Mouse (Mus musculus) embryonic fibroblast, embryonic 13.5 days (primary cell): Measurements from ENCODE around the gene Erbb4. TPM values are rescaled to one million over a fixed set of nuclear protein-coding genes. Genes with fewer than 3 reads are reported as not detected.

ENCODE experiments used
- H3K27ac ChIP-seq: 2 replicates; pipeline ENCODE4 v1.5.1; 2012; ENCODE audit warnings: low read length, control low read depth, inconsistent platforms; ENCODE audit not compliant: insufficient read depth
- H3K4me1 ChIP-seq: 2 replicates; pipeline ENCODE4 v1.6.1; 2011; ENCODE audit warnings: low read length; ENCODE audit not compliant: control insufficient read depth, insufficient read depth
- H3K4me3 ChIP-seq: 2 replicates; pipeline ENCODE4 v1.5.1; 2011; ENCODE audit warnings: mild to moderate bottlenecking, control low read depth, low read length; ENCODE audit not compliant: insufficient read depth
- CTCF ChIP-seq: IDR thresholded peaks from 2 replicates; pipeline ENCODE4 v1.5.1; 2011; ENCODE audit warnings: mild to moderate bottlenecking, control low read depth, low read length, moderate library complexity, borderline replicate concordance; ENCODE audit not compliant: insufficient read depth
- POLR2A ChIP-seq: IDR thresholded peaks from 2 replicates; pipeline ENCODE4 v1.6.1; 2011; ENCODE audit warnings: low read depth, mild to moderate bottlenecking, control low read depth, low read length, moderate library complexity
- polyA plus RNA-seq: library from polyadenylated mRNA; stranded (reverse); fragments of >200 nt; gene quantifications from 2 replicates; pipeline ENCODE4 v1.2.4, GENCODE M21; 2011; ENCODE audit warnings: low read depth; ENCODE audit not compliant: missing spikeins, insufficient read length

Erbb4 gene
- 0.23 and 0.26 TPM in 2 replicates for polyA plus RNA-seq

DNA sequence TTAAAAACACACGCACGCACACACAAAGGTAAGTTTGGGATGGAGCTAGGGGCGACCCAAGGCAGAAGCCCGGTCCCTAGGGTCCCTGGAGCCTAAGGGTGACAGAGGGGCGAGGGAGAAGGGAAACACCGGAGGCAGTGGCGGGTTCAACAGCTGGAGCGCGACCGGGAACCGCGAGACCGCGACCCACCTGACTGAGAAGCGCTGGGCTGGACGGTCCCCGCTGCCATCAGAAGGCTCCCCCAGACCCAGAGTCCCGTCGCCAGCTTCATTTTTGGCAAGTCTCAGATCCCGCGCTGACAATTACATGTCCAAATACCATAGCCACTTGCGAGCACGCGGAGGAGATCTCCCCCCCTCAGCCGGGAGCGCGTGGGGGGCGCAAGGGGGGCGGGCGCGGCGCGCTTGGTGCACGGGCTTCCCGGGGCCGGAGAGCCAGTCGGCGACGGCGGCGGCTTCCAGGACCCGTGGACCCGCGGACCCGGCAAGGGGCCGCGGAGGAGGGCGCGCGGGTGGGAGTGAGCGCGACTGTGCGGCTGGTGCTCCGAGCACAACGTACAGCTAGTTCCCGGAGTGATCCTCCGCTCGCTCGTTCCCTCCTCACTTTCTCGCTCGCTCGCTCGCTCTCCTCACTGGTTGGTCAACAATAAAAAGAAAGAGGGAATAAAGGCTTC lies at the start of gene Erbb4:
TSS of gene Erbb4 (minus strand) at position 575 of the 674 bp plus-strand sequence.
- Histone ChIP-seq H3K27ac (no peak within 1 kb of the TSS), H3K4me3 (peak within 1 kb of the TSS; percentile 42), H3K4me1 (peaks cover 3% of the 10 kb centered on the region)
- TF ChIP-seq CTCF (no peak), POLR2A (no peak)

GRCm38 (mm10) chr1:69157346-69157745 lies 49.5 kb upstream of the Erbb4 start:
- TF ChIP-seq CTCF (no peak), POLR2A (no peak)

GRCm38 (mm10) chr1:69141341-69141740 lies 33.5 kb upstream of the Erbb4 start:
- H3K27ac ChIP-seq: no peak overlapping the region
- H3K4me1 ChIP-seq: no peaks in the 10 kb centered on the region
- TF ChIP-seq CTCF (no peak), POLR2A (no peak)
- H3K4me3 ChIP-seq: no peak overlapping the region

More at GRCm38 (mm10) chr1:69157346-69157745, 49.5 kb upstream of the Erbb4 start:
- Histone ChIP-seq H3K4me1 (no peaks in the 10 kb centered on the region), H3K4me3 (no peak overlapping the region), H3K27ac (no peak overlapping the region)

DNA sequence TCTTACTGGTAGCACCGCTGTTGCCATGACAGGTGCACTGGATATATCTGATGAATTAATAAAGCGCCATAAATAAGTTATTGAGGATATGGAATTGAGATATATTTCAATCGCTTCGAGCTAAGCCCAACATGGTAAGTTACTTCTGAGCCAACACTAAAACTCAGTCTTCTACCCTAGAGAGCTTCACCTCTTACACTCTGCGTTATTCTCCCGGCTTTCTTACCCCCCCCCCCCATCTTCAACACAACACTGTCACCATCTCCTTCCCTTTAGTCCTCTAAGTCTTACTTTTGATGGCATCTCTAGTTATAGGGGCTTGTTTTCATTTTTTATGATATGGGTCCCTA lies 31.6 kb upstream of the Erbb4 start:
- Histone ChIP-seq H3K4me1 (no peaks in the 10 kb centered on the region), H3K4me3 (no peak overlapping the region), H3K27ac (no peak overlapping the region)
- TF ChIP-seq CTCF: no peak

DNA sequence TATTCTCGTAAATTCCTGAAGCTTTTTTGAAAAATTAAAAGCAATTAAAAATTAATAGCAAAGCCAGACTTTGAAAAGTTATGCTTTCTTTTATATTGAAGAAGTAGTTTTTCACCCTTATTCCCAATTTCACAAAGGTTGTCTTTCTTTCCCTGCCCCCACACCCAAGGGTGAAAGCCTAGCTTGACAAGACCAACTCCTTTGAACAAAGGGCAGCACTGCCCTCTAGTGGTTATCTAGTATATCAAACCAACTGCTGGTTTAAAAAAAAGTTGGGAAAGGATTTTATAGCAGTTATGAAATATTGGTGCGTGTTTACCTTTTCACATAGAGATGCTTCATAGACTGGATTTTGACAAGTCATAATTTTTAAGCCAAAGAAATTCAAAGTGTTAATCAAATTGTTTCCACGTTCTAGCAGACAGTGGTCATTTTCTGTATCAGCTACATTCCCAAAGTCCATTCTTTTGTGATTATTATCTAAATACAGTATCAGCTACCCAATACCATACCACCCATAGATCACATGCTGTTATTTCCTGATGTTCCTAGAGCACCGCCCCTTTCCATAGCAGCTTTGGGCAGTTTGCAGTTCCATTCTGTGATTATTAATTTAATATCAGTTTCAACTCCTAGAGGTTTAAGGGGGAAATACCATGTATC lies 31.1 kb upstream of the Erbb4 start:
- peak; percentile 20; the same call in 1 of the 2 replicates for TF ChIP-seq CTCF
- no peak for TF ChIP-seq POLR2A
- no peak overlapping the region for H3K27ac ChIP-seq
- no peak overlapping the region for H3K4me3 ChIP-seq
- H3K4me1 ChIP-seq: no peaks in the 10 kb centered on the region

GRCm38 (mm10) chr1:69124147-69124848 lies 16.4 kb upstream of the Erbb4 start:
- no peak overlapping the region for H3K27ac ChIP-seq
- no peak overlapping the region for H3K4me3 ChIP-seq
- TF ChIP-seq POLR2A (no peak), CTCF (no peak)
- no peaks in the 10 kb centered on the region for H3K4me1 ChIP-seq

- Histone ChIP-seq H3K27ac (no peak overlapping the region), H3K4me3 (no peak overlapping the region), H3K4me1 (no peaks in the 10 kb centered on the region)
- no peak for TF ChIP-seq CTCF
- no peak for TF ChIP-seq POLR2A
Measured at GRCm38 (mm10) chr1:69118249-69118938, 10.5 kb upstream of the Erbb4 start.

GRCm38 (mm10) chr1:69108159-69108925 lies 483 bp upstream of the Erbb4 start:
- Histone ChIP-seq H3K4me1 (peaks cover 3% of the 10 kb centered on the region), H3K4me3 (peak overlapping the region; percentile 42), H3K27ac (no peak overlapping the region)
- TF ChIP-seq POLR2A: no peak
- TF ChIP-seq CTCF: no peak

- no peak overlapping the region for H3K27ac ChIP-seq
- peak overlapping the region; percentile 42 for H3K4me3 ChIP-seq
- H3K4me1 ChIP-seq: peaks cover 3% of the 10 kb centered on the region
- TF ChIP-seq CTCF (no peak), POLR2A (no peak)
Measured at GRCm38 (mm10) chr1:69106937-69107461, 860 bp downstream of the Erbb4 start.
